Mouse (Mus musculus) hindbrain, embryonic 14.5 days (tissue): ENCODE data around the gene Lrit2. TPM values are rescaled to one million over a fixed set of nuclear protein-coding genes. Genes with fewer than 3 reads are reported as not detected.

Source experiments
- ATAC-seq: fragments of 200-750 bp; cut with Nextera tagmentation; 2 replicates; pipeline ENCODE4 v1.8.0; 2017; ENCODE audit warnings: moderate number of reproducible peaks, mild to moderate bottlenecking, moderate TSS enrichment, moderate library complexity; ENCODE audit not compliant: low FRiP score
- DNase-seq: peaks from one replicate; pipeline ENCODE4 v3.0.0-alpha.2; 2015; ENCODE audit warnings: low spot score
- H3K27ac ChIP-seq: fragments of 300-500 bp; sonication (generic); 2 replicates; pipeline ENCODE4 v1.5.1; 2014; ENCODE audit warnings: mild to moderate bottlenecking, moderate library complexity
- H3K27me3 ChIP-seq: fragments of 300-500 bp; sonication (generic); 2 replicates; pipeline ENCODE4 v1.6.1; 2014; ENCODE audit warnings: mild to moderate bottlenecking, low read length, mixed read lengths; ENCODE audit not compliant: control insufficient read depth, insufficient read depth
- H3K36me3 ChIP-seq: fragments of 300-500 bp; sonication (generic); replicated peaks from 2 replicates; pipeline ENCODE4 v1.6.1; 2014; ENCODE audit not compliant: control insufficient read depth, insufficient read depth
- H3K4me1 ChIP-seq: fragments of 300-500 bp; sonication (generic); replicated peaks from 2 replicates; pipeline ENCODE4 v1.6.1; 2014; ENCODE audit warnings: antibody characterized with exemption, low read length, mixed read lengths; ENCODE audit not compliant: control insufficient read depth, insufficient read depth
- H3K4me2 ChIP-seq: fragments of 300-500 bp; sonication (generic); replicated peaks from 2 replicates; pipeline ENCODE4 v1.6.1; 2014; ENCODE audit warnings: mild to moderate bottlenecking, moderate library complexity
- H3K4me3 ChIP-seq: fragments of 300-500 bp; sonication (generic); replicated peaks from 2 replicates; pipeline ENCODE4 v1.5.1; 2014; ENCODE audit warnings: mild to moderate bottlenecking, low read length
- H3K9ac ChIP-seq: fragments of 300-500 bp; sonication (generic); 2 replicates; pipeline ENCODE4 v1.6.1; 2014
- H3K9me3 ChIP-seq: fragments of 300-500 bp; sonication (generic); 2 replicates; pipeline ENCODE4 v1.6.1; 2016; ENCODE audit warnings: low read length; ENCODE audit not compliant: control insufficient read depth
- WGBS: fragments of 180-500 bp; shearing (Covaris S2); extraction: QIAGEN DNeasy Blood & Tissue Kit; methylation state at CpG from one replicate; pipeline ENCODE4 v1.1.7; 2014; 5-methylcytosine and 5-hydroxymethylcytosine counted together
- polyA plus RNA-seq: library from polyadenylated mRNA; unstranded; fragments of >200 nt; fragmentation: Nextera tagmentation; extraction: Ambion mirVana; gene quantifications from 2 replicates; pipeline ENCODE4 v1.2.1, GENCODE M21; 2014

The Lrit2 gene
- polyA plus RNA-seq, 1 experiment from 2014 or later = not detected

- no peak overlapping the region for H3K27ac ChIP-seq
- no peak overlapping the region for H3K4me3 ChIP-seq
- no peak overlapping the region for H3K4me2 ChIP-seq
- no peak overlapping the region for H3K9ac ChIP-seq
- WGBS = 67% methylated on average over 2 of the region's 2 CpGs
- no peaks in the 10 kb centered on the region for H3K36me3 ChIP-seq
- H3K27me3 ChIP-seq = no peaks in the 10 kb centered on the region
- H3K9me3 ChIP-seq = no peaks in the 10 kb centered on the region
- DNase-seq = no peak
- ATAC-seq = no peak
- H3K4me1 ChIP-seq = no peaks in the 10 kb centered on the region
Observed at GRCm38 (mm10) chr14:37066636-37067035, 1.1 kb upstream of the Lrit2 start.

GRCm38 (mm10) chr14:37068516-37068915, 787 bp downstream of the Lrit2 start:
- Histone ChIP-seq H3K4me2 (no peak overlapping the region), H3K4me1 (no peaks in the 10 kb centered on the region), H3K9me3 (no peaks in the 10 kb centered on the region), H3K4me3 (no peak overlapping the region), H3K27ac (no peak overlapping the region), H3K27me3 (no peaks in the 10 kb centered on the region), H3K9ac (no peak overlapping the region), H3K36me3 (no peaks in the 10 kb centered on the region)
- DNase-seq (peak; percentile 58), ATAC-seq (no peak)
- WGBS = 17% methylated on average over 9 of the region's 9 CpGs

- H3K4me2 ChIP-seq = no peak overlapping the region
- no peaks in the 10 kb centered on the region for H3K27me3 ChIP-seq
- WGBS = 67% methylated on average over 1 of the region's 1 CpGs
Observed at GRCm38 (mm10) chr14:37080724-37081123, 13.0 kb downstream of the Lrit2 start.

GRCm38 (mm10) chr14:37083755-37084154, 16.0 kb downstream of the Lrit2 start:
- no peaks in the 10 kb centered on the region for H3K36me3 ChIP-seq
- ATAC-seq = no peak
- no peak for DNase-seq
- no peaks in the 10 kb centered on the region for H3K27me3 ChIP-seq
- no peak overlapping the region for H3K9ac ChIP-seq
- WGBS = 41% methylated on average over 4 of the region's 4 CpGs
- no peaks in the 10 kb centered on the region for H3K9me3 ChIP-seq
- no peaks in the 10 kb centered on the region for H3K4me1 ChIP-seq
- no peak overlapping the region for H3K4me2 ChIP-seq
- H3K27ac ChIP-seq = no peak overlapping the region
- H3K4me3 ChIP-seq = no peak overlapping the region

More at GRCm38 (mm10) chr14:37080724-37081123, 13.0 kb downstream of the Lrit2 start:
- ATAC-seq (no peak), DNase-seq (no peak)
- Histone ChIP-seq H3K27ac (no peak overlapping the region), H3K4me3 (no peak overlapping the region), H3K4me1 (no peaks in the 10 kb centered on the region), H3K36me3 (no peaks in the 10 kb centered on the region), H3K9ac (no peak overlapping the region), H3K9me3 (no peaks in the 10 kb centered on the region)

GRCm38 (mm10) chr14:37094436-37094835, 26.7 kb downstream of the Lrit2 start:
- no peaks in the 10 kb centered on the region for H3K9me3 ChIP-seq
- H3K4me2 ChIP-seq = no peak overlapping the region
- H3K9ac ChIP-seq = no peak overlapping the region
- no peaks in the 10 kb centered on the region for H3K4me1 ChIP-seq
- no peaks in the 10 kb centered on the region for H3K36me3 ChIP-seq
- WGBS = 48% methylated on average over 6 of the region's 6 CpGs
- no peak overlapping the region for H3K27ac ChIP-seq
- ATAC-seq (no peak), DNase-seq (no peak)
- peaks cover 19% of the 10 kb centered on the region; the same call in 1 of the 2 replicates for H3K27me3 ChIP-seq
- H3K4me3 ChIP-seq = no peak overlapping the region

- Histone ChIP-seq H3K4me3 (no peak overlapping the region), H3K4me2 (no peak overlapping the region), H3K9ac (no peak overlapping the region), H3K9me3 (no peaks in the 10 kb centered on the region), H3K4me1 (no peaks in the 10 kb centered on the region), H3K27ac (no peak overlapping the region), H3K27me3 (peaks cover 21% of the 10 kb centered on the region; the same call in 1 of the 2 replicates), H3K36me3 (no peaks in the 10 kb centered on the region)
- no peak for ATAC-seq
- no peak for DNase-seq
- WGBS = 85% methylated on average over 4 of the region's 4 CpGs
Observed at GRCm38 (mm10) chr14:37095556-37095955, 27.8 kb downstream of the Lrit2 start.

GRCm38 (mm10) chr14:37097956-37098530, 30.3 kb downstream of the Lrit2 start, which contains the start of gene Cdhr1:
Cdhr1 (minus strand) TSS chr14:37098347.
- no peak for DNase-seq
- Histone ChIP-seq H3K4me3 (peak within 1 kb of the TSS; percentile 38), H3K27ac (no peak within 1 kb of the TSS), H3K27me3 (peaks cover 21% of the 10 kb centered on the region; the same call in 1 of the 2 replicates), H3K4me2 (peak within 1 kb of the TSS; percentile 83), H3K36me3 (no peaks in the 10 kb centered on the region), H3K4me1 (no peaks in the 10 kb centered on the region), H3K9ac (peak within 1 kb of the TSS; percentile 61), H3K9me3 (no peaks in the 10 kb centered on the region)
- peak; percentile 62 for ATAC-seq
- WGBS = 1% methylated on average over 29 of the region's 30 CpGs

- DNase-seq (no peak), ATAC-seq (no peak)
- Histone ChIP-seq H3K27ac (no peak overlapping the region), H3K4me1 (no peaks in the 10 kb centered on the region), H3K27me3 (peaks cover 21% of the 10 kb centered on the region; the same call in 1 of the 2 replicates), H3K36me3 (no peaks in the 10 kb centered on the region), H3K9ac (no peak overlapping the region), H3K4me2 (no peak overlapping the region), H3K4me3 (no peak overlapping the region), H3K9me3 (no peaks in the 10 kb centered on the region)
- WGBS = 82% methylated on average over 5 of the region's 5 CpGs
Observed at GRCm38 (mm10) chr14:37101531-37101930, 33.8 kb downstream of the Lrit2 start.

- no peak overlapping the region for H3K27ac ChIP-seq
- no peak overlapping the region for H3K4me3 ChIP-seq
- no peaks in the 10 kb centered on the region for H3K9me3 ChIP-seq
- ATAC-seq = no peak
- no peak overlapping the region for H3K9ac ChIP-seq
- WGBS = 87% methylated on average over 3 of the region's 3 CpGs
- H3K36me3 ChIP-seq = no peaks in the 10 kb centered on the region
- H3K4me1 ChIP-seq = no peaks in the 10 kb centered on the region
- peaks cover 17% of the 10 kb centered on the region; the same call in 1 of the 2 replicates for H3K27me3 ChIP-seq
- no peak for DNase-seq
- H3K4me2 ChIP-seq = no peak overlapping the region
Observed at GRCm38 (mm10) chr14:37102484-37102883, 34.8 kb downstream of the Lrit2 start.
